In the genomic region with DNA sequence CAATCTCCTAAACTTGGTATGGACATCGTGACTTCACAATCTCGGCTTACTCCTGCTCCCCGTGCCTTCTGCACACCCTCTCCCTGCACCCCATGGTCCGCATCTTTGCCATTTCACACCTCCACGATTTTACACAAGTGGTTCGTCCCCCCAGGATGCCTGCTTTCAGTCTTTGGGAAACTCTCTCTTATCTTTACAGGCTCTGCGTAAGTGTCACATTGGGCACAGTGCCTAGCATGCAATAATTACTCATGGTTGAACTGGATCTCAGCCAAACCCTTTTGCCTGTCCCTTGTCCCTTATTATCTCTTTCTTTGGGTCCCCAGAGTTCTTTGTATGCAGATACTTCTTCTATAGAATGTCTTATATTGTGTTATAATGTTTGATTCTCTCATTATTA, we compare ENCODE assay signal across 19 mouse cellular contexts.
A peak's percentile ranks its signal among the peaks of the same experiment; 100 is the strongest.
DNase-seq lines count a peak whose midpoint lies in the region; ATAC-seq and TF ChIP-seq lines count a peak whose summit lies in the region.
"Had no signal": no experiment of that assay in that cellular context is flagged by ENCODE, and none has a peak within 500 bp of the region (broad histone marks: within the 10 kb centered on the region; RNA-seq: fewer than 3 reads in every experiment).

No protein-coding gene starts in this region.

- H3K36me3 ChIP-seq in heart, embryonic 15.5 days = no peaks in the 10 kb centered on the region
- no peaks in the 10 kb centered on the region for H3K36me3 ChIP-seq in lung, postnatal 0 days (ENCODE audit: insufficient read depth, low read length)
- H3K36me3 ChIP-seq: forebrain, embryonic 12.5 days; G1E; hindbrain, embryonic 15.5 days; limb, embryonic 10.5 days; liver, embryonic 12.5 days had no signal

- H3K9me3 ChIP-seq in heart, embryonic 15.5 days (replicated peaks) = no peaks in the 10 kb centered on the region
- no peaks in the 10 kb centered on the region for H3K9me3 ChIP-seq in lung, postnatal 0 days (ENCODE audit: low read length)
- H3K9me3 ChIP-seq: hindbrain, embryonic 15.5 days had no signal

- peak; percentile 76 for ATAC-seq in heart, embryonic 15.5 days (replicated peaks; ENCODE audit: insufficient number of reproducible peaks, insufficient read depth, low FRiP score, low read depth)
- ATAC-seq in lung, postnatal 0 days = no peak
- ATAC-seq: liver, embryonic 12.5 days had no signal

- no peak for TF ChIP-seq CTCF in lung, postnatal 0 days (IDR thresholded peaks at IDR 0.05)

- H3K27ac ChIP-seq in heart, embryonic 15.5 days = no peak overlapping the region
- H3K27ac ChIP-seq in lung, postnatal 0 days (ENCODE audit: low read length) = no peak overlapping the region
- H3K27ac ChIP-seq: forebrain, embryonic 12.5 days; hindbrain, embryonic 15.5 days; limb, embryonic 10.5 days; liver, embryonic 12.5 days had no signal

- TF ChIP-seq EP300 in lung, postnatal 0 days (IDR thresholded peaks at IDR 0.05) = no peak

- H3K4me2 ChIP-seq in heart, embryonic 15.5 days = peak overlapping the region; percentile 39
- H3K4me2 ChIP-seq in lung, postnatal 0 days (replicated peaks; ENCODE audit: low read depth, low read length) = no peak overlapping the region
- H3K4me2 ChIP-seq: forebrain, embryonic 12.5 days; hindbrain, embryonic 15.5 days; liver, embryonic 12.5 days had no signal

- H3K27me3 ChIP-seq in heart, embryonic 15.5 days = peaks cover 3% of the 10 kb centered on the region; the same call in 1 of the 2 replicates
- H3K27me3 ChIP-seq in lung, postnatal 0 days (replicated peaks; ENCODE audit: insufficient read depth, low read length) = no peaks in the 10 kb centered on the region
- H3K27me3 ChIP-seq: hindbrain, embryonic 15.5 days; liver, embryonic 12.5 days had no signal

- 31% methylated on average over 7 of the region's 7 CpGs for WGBS in heart, embryonic 15.5 days
- 43% methylated on average over 7 of the region's 7 CpGs for WGBS in lung, postnatal 0 days

- H3K9ac ChIP-seq in heart, embryonic 15.5 days = no peak overlapping the region
- no peak overlapping the region for H3K9ac ChIP-seq in lung, postnatal 0 days (replicated peaks; ENCODE audit: low read depth)
- H3K9ac ChIP-seq: forebrain, embryonic 12.5 days; hindbrain, embryonic 15.5 days; liver, embryonic 12.5 days had no signal

- no peak for DNase-seq in heart, postnatal 14 days
- peak; percentile 39 for DNase-seq in lung, postnatal 0 days (ENCODE audit: low spot score)
- no peak for DNase-seq in lung, postnatal 25 days (ENCODE audit: low spot score)
- peak; percentile 63 for DNase-seq in MN1 (ENCODE audit: low spot score)
- peak; percentile 38 for DNase-seq in adrenal gland, postnatal 10 days
- DNase-seq in left cerebral cortex, postnatal 25 days (ENCODE audit: low spot score in 2 of 2) = no peak
- no peak for DNase-seq in left cerebral cortex, postnatal 36 days (ENCODE audit: low spot score in 2 of 2)
- DNase-seq: cerebellum, adult 8-10 months; embryo, embryonic 11 days; kidney, adult 11 months; kidney, postnatal 10 days; midbrain, embryonic 14.5 days; right cerebral cortex, postnatal 14 days had no signal

- peaks cover 20% of the 10 kb centered on the region for H3K4me1 ChIP-seq in heart, embryonic 15.5 days (replicated peaks)
- H3K4me1 ChIP-seq in lung, postnatal 0 days (ENCODE audit: insufficient read depth, low read depth, low read length) = no peaks in the 10 kb centered on the region
- H3K4me1 ChIP-seq: liver, embryonic 12.5 days had no signal

- no peak overlapping the region for H3K4me3 ChIP-seq in heart, embryonic 15.5 days
- no peak overlapping the region for H3K4me3 ChIP-seq in lung, postnatal 0 days (ENCODE audit: low read depth, low read length)
- H3K4me3 ChIP-seq: forebrain, embryonic 12.5 days; hindbrain, embryonic 15.5 days; limb, embryonic 10.5 days; liver, embryonic 12.5 days had no signal

- intact Hi-C loops in heart, postnatal 14 days (cut with DNase I) = no loop called here
- intact Hi-C loops in left cerebral cortex, postnatal 25 days (cut with DNase I) = no loop called here
- intact Hi-C loops in left cerebral cortex, postnatal 36 days (cut with DNase I) = no loop called here

Comparison
In these comparisons a context has a peak if more than half of its experiments do, and no peak if none do; other contexts are left out.
1. DNase-seq: peak in lung, postnatal 0 days (single experiment), MN1 (single experiment) and adrenal gland, postnatal 10 days (single experiment); none in heart, postnatal 14 days (0 of 2), lung, postnatal 25 days (single experiment), left cerebral cortex, postnatal 25 days (0 of 2) and left cerebral cortex, postnatal 36 days (0 of 2).